Mouse (Mus musculus): ENCODE measurements around the gene Serpinb2. TPM values are rescaled to one million over a fixed set of nuclear protein-coding genes. Genes with fewer than 3 reads are reported as not detected.

Serpinb2 gene
- 6.0 TPM for polyA plus RNA-seq (2015; fragmentation: Illumina TruSeq; extraction: RNeasy Lipid Tissue Mini Kit (QIAGEN cat#74804); ENCODE audit: insufficient read depth, low replicate concordance)

GRCm38 (mm10) chr1:107511252-107511651, at the start of gene Serpinb2:
Serpinb2 (plus strand) TSS chr1:107511423.

Other genes with a start within 250 kb of the Serpinb2 start
- not detected for gene Serpinb3b, start 233.1 kb upstream of the Serpinb2 start, polyA plus RNA-seq (2015; fragmentation: Illumina TruSeq; extraction: RNeasy Lipid Tissue Mini Kit (QIAGEN cat#74804); ENCODE audit: insufficient read depth, low replicate concordance)
- not detected for gene Serpinb3c, start 233.1 kb upstream of the Serpinb2 start, polyA plus RNA-seq (2015; fragmentation: Illumina TruSeq; extraction: RNeasy Lipid Tissue Mini Kit (QIAGEN cat#74804); ENCODE audit: insufficient read depth, low replicate concordance)
- gene Serpinb11, start 150.2 kb upstream of the Serpinb2 start, polyA plus RNA-seq (2015; fragmentation: Illumina TruSeq; extraction: RNeasy Lipid Tissue Mini Kit (QIAGEN cat#74804); ENCODE audit: insufficient read depth, low replicate concordance) = not detected
- gene Serpinb7, start 111.8 kb upstream of the Serpinb2 start, polyA plus RNA-seq (2015; fragmentation: Illumina TruSeq; extraction: RNeasy Lipid Tissue Mini Kit (QIAGEN cat#74804); ENCODE audit: insufficient read depth, low replicate concordance) = 4.4 TPM
- gene Serpinb8, start 78.6 kb downstream of the Serpinb2 start, polyA plus RNA-seq (2015; fragmentation: Illumina TruSeq; extraction: RNeasy Lipid Tissue Mini Kit (QIAGEN cat#74804); ENCODE audit: insufficient read depth, low replicate concordance) = 8.0 TPM

All from spleen, adult 10 weeks (tissue).